Comparison of ENCODE assay signal across 10 mouse cellular contexts in genomic region chr15:82163356-82164060, GRCm38 (mm10). TPM values are rescaled to one million over a fixed set of nuclear protein-coding genes. Genes with fewer than 3 reads are reported as not detected.
DNase-seq lines count a peak whose midpoint lies in the region; ATAC-seq lines count a peak whose summit lies in the region.
"Had no signal": no experiment of that assay in that cellular context is flagged by ENCODE, and none has a peak within 500 bp of the region (broad histone marks: within the 10 kb centered on the region; RNA-seq: fewer than 3 reads in every experiment).

No protein-coding gene starts in this region.

- no peak overlapping the region for H3K9ac ChIP-seq in hindbrain, embryonic 12.5 days
- no peak overlapping the region for H3K9ac ChIP-seq in hindbrain, embryonic 13.5 days
- H3K9ac ChIP-seq in liver, embryonic 15.5 days = peak overlapping the region; percentile 36; the same call in 1 of the 2 replicates
- H3K9ac ChIP-seq: limb, embryonic 13.5 days; neural tube, embryonic 15.5 days had no signal

- H3K9me3 ChIP-seq in hindbrain, embryonic 12.5 days (replicated peaks) = no peaks in the 10 kb centered on the region
- H3K9me3 ChIP-seq in hindbrain, embryonic 13.5 days = no peaks in the 10 kb centered on the region
- H3K9me3 ChIP-seq in liver, embryonic 15.5 days (replicated peaks) = no peaks in the 10 kb centered on the region
- H3K9me3 ChIP-seq: limb, embryonic 13.5 days; neural tube, embryonic 15.5 days had no signal

- peak; percentile 35 for DNase-seq in thymus, postnatal 25 days
- DNase-seq in thymus, postnatal 4 days = no peak
- no peak for DNase-seq in cerebellum, adult 8-10 months
- DNase-seq in adrenal gland, adult 8-10 months = no peak
- DNase-seq in retina, embryonic 14.5 days (ENCODE audit: low spot score) = no peak

- ATAC-seq in hindbrain, embryonic 12.5 days (ENCODE audit: low FRiP score) = no peak
- ATAC-seq in hindbrain, embryonic 13.5 days (ENCODE audit: low FRiP score) = no peak
- no peak for ATAC-seq in liver, embryonic 15.5 days (ENCODE audit: insufficient read depth)

- no peak overlapping the region for H3K4me2 ChIP-seq in hindbrain, embryonic 12.5 days (replicated peaks)
- no peak overlapping the region for H3K4me2 ChIP-seq in hindbrain, embryonic 13.5 days
- H3K4me2 ChIP-seq in liver, embryonic 15.5 days = peak overlapping the region; percentile 52
- H3K4me2 ChIP-seq: limb, embryonic 13.5 days; neural tube, embryonic 15.5 days had no signal

- H3K4me3 ChIP-seq in hindbrain, embryonic 12.5 days = no peak overlapping the region
- H3K4me3 ChIP-seq in hindbrain, embryonic 13.5 days = no peak overlapping the region
- no peak overlapping the region for H3K4me3 ChIP-seq in liver, embryonic 15.5 days (replicated peaks)
- H3K4me3 ChIP-seq: limb, embryonic 13.5 days; neural tube, embryonic 15.5 days had no signal

- no peaks in the 10 kb centered on the region for H3K36me3 ChIP-seq in hindbrain, embryonic 12.5 days
- H3K36me3 ChIP-seq in hindbrain, embryonic 13.5 days = no peaks in the 10 kb centered on the region
- 0 out of 2 replicates have a peak, but pooled peaks cover 3% of the 10 kb centered on the region for H3K36me3 ChIP-seq in liver, embryonic 15.5 days (replicated peaks)
- H3K36me3 ChIP-seq: limb, embryonic 13.5 days; neural tube, embryonic 15.5 days had no signal

- H3K27me3 ChIP-seq in hindbrain, embryonic 12.5 days = no peaks in the 10 kb centered on the region
- H3K27me3 ChIP-seq in hindbrain, embryonic 13.5 days = no peaks in the 10 kb centered on the region
- H3K27me3 ChIP-seq in liver, embryonic 15.5 days = no peaks in the 10 kb centered on the region
- H3K27me3 ChIP-seq: limb, embryonic 13.5 days; neural tube, embryonic 15.5 days had no signal

- H3K27ac ChIP-seq in hindbrain, embryonic 12.5 days = peak overlapping the region; percentile 23
- H3K27ac ChIP-seq in hindbrain, embryonic 13.5 days = no peak overlapping the region
- peak overlapping the region; percentile 90 for H3K27ac ChIP-seq in liver, embryonic 15.5 days (replicated peaks)
- H3K27ac ChIP-seq: limb, embryonic 13.5 days; neural tube, embryonic 15.5 days had no signal

- 89% methylated on average over 10 of the region's 10 CpGs for WGBS in hindbrain, embryonic 12.5 days
- WGBS in hindbrain, embryonic 13.5 days = 84% methylated on average over 10 of the region's 10 CpGs
- WGBS in liver, embryonic 15.5 days (ENCODE audit: insufficient replicate concordance) = 70% methylated on average over 10 of the region's 10 CpGs

- peaks cover 60% of the 10 kb centered on the region for H3K4me1 ChIP-seq in hindbrain, embryonic 12.5 days
- H3K4me1 ChIP-seq in hindbrain, embryonic 13.5 days (replicated peaks) = peaks cover 77% of the 10 kb centered on the region
- peaks cover 98% of the 10 kb centered on the region for H3K4me1 ChIP-seq in liver, embryonic 15.5 days (replicated peaks)

RNA-seq across cellular contexts. Expression of gene Srebf2, which starts 16.5 kb away (rescaled TPM):
- 230 and 244 TPM in 2 replicates for polyA plus RNA-seq in hindbrain, embryonic 12.5 days (2016; fragmentation: Nextera tagmentation; extraction: Ambion mirVana)
- polyA plus RNA-seq in hindbrain, embryonic 13.5 days (2015; fragmentation: Nextera tagmentation; extraction: Ambion mirVana) = 179 and 193 TPM in 2 replicates
- polyA plus RNA-seq in liver, embryonic 15.5 days (2015; fragmentation: Nextera tagmentation; extraction: Ambion mirVana) = 53.6 and 61.3 TPM in 2 replicates
- 100 to 1,000 TPM in 2 of 4 experiments, 10 to 100 TPM in 2; 83.2 to 144 (median 107) TPM for total RNA-seq in adrenal gland, adult 8-10 months (2022)

RNA-seq across cellular contexts. Expression of gene Ccdc134, which starts 35.8 kb away (rescaled TPM):
- 17.0 and 17.1 TPM in 2 replicates for polyA plus RNA-seq in hindbrain, embryonic 12.5 days (2016; fragmentation: Nextera tagmentation; extraction: Ambion mirVana)
- 13.0 and 14.8 TPM in 2 replicates for polyA plus RNA-seq in hindbrain, embryonic 13.5 days (2015; fragmentation: Nextera tagmentation; extraction: Ambion mirVana)
- 7.0 and 7.7 TPM in 2 replicates for polyA plus RNA-seq in liver, embryonic 15.5 days (2015; fragmentation: Nextera tagmentation; extraction: Ambion mirVana)
- total RNA-seq in adrenal gland, adult 8-10 months (2022) = 10 to 100 TPM in 3 of 4 experiments, 1 to 10 TPM in 1; 8.9 to 13.7 (median 12.5) TPM

RNA-seq across cellular contexts. Expression of gene Shisa8, which starts 49.1 kb away (rescaled TPM):
- 1.6 and 1.7 TPM in 2 replicates for polyA plus RNA-seq in hindbrain, embryonic 12.5 days (2016; fragmentation: Nextera tagmentation; extraction: Ambion mirVana)
- 0.93 and 1.8 TPM in 2 replicates for polyA plus RNA-seq in hindbrain, embryonic 13.5 days (2015; fragmentation: Nextera tagmentation; extraction: Ambion mirVana)
- polyA plus RNA-seq in liver, embryonic 15.5 days (2015; fragmentation: Nextera tagmentation; extraction: Ambion mirVana) = 0.08 and 0.12 TPM in 2 replicates
- under 1 TPM in 3 of 4 experiments, not detected in 1; 0.14 to 0.24 (median 0.17) TPM for total RNA-seq in adrenal gland, adult 8-10 months (2022)
